Mouse (Mus musculus): ENCODE results near the gene Tmem140. TPM values are rescaled to one million over a fixed set of nuclear protein-coding genes. Genes with fewer than 3 reads are reported as not detected.

Gene Tmem140
- total and polyA plus RNA-seq, 2 experiments from 2014 or later = 6.1 to 7.7 TPM

DNA sequence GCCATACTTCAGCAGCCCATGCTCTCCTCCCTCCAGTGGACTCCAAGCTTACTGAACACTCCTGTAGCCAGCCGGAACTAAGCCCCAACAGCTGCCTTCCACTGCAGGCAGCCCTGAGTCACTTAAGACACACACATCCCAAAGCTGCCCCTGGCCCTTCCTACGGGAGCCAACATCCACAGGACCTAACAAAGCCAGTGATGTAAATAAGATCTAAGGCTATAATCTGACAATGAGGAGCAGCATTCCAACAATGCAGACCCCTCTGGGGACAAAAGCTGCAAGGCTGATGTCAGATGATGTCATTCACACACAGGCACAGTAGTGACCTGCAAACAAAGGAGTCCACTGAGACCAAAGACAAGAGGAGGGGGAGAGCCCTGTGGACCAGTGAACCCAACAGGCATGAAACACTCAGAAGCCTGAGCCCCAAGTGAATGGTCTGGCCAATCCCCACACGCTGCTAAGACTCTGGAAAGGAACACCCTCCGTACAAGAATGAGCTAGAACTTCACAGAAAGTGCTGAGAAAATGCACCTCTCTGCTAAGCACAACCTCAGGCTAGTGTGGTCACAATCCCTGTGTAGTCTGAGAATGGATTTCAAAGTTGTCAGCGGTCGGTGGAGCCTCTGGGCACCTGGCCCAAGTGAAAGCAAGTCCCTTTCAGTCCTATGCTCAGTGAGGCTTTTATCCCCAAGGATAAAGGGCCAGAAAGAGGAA is 24.3 kb downstream of the Tmem140 start:
- Histone ChIP-seq H3K4me3 (ENCODE audit: low read depth, low read length) (no peak overlapping the region), H3K9ac (replicated peaks; ENCODE audit: low read depth, low read length) (no peak overlapping the region), H3K27me3 (ENCODE audit: control insufficient read depth, insufficient read depth, low read length) (no peaks in the 10 kb centered on the region), H3K36me3 (replicated peaks; ENCODE audit: control insufficient read depth, insufficient read depth, low read length) (peaks cover 86% of the 10 kb centered on the region), H3K27ac (ENCODE audit: low read depth) (no peak overlapping the region), H3K4me2 (ENCODE audit: low read depth, low read length) (no peak overlapping the region), H3K9me3 (replicated peaks; ENCODE audit: control insufficient read depth, low read length) (no peaks in the 10 kb centered on the region), H3K4me1 (ENCODE audit: control insufficient read depth, insufficient read depth) (no peaks in the 10 kb centered on the region)
- no peak for DNase-seq (ENCODE audit: low spot score)
- peak; percentile 22; the same call in 1 of the 2 replicates for ATAC-seq (ENCODE audit: insufficient read depth, low read depth)
- 63% methylated on average over 6 of the region's 6 CpGs for WGBS
- TF ChIP-seq CTCF (IDR thresholded peaks at IDR 0.05; ENCODE audit: low read depth) (no peak), EP300 (IDR thresholded peaks at IDR 0.05; ENCODE audit: low read depth) (no peak)

DNA sequence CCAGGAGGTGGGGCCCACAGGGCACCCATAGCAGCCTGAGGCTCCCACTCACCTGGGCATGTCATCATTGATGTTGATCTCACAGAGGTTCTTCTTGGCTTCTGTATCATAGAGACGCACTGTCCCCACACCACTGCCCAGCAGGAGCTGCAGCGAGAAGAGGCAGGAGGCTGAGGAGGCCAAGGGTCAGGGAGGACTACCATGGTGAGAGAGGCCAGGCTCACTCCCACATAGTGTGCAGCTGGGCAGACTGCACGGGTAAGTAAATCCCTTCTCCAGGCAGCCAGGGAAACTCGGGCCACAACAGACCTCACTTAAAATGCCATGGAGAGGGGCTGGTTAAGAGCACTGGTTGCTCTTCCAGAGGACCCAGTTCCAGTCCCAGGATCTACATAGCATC is 26.2 kb downstream of the Tmem140 start:
- DNase-seq (ENCODE audit: low spot score) (no peak), ATAC-seq (ENCODE audit: insufficient read depth, low read depth) (no peak)
- Histone ChIP-seq H3K4me3 (ENCODE audit: low read depth, low read length) (no peak overlapping the region), H3K9me3 (replicated peaks; ENCODE audit: control insufficient read depth, low read length) (no peaks in the 10 kb centered on the region), H3K9ac (replicated peaks; ENCODE audit: low read depth, low read length) (no peak overlapping the region), H3K4me2 (ENCODE audit: low read depth, low read length) (no peak overlapping the region), H3K27ac (ENCODE audit: low read depth) (no peak overlapping the region), H3K4me1 (ENCODE audit: control insufficient read depth, insufficient read depth) (no peaks in the 10 kb centered on the region), H3K27me3 (ENCODE audit: control insufficient read depth, insufficient read depth, low read length) (no peaks in the 10 kb centered on the region), H3K36me3 (replicated peaks; ENCODE audit: control insufficient read depth, insufficient read depth, low read length) (peaks cover 92% of the 10 kb centered on the region)
- WGBS = 65% methylated on average over 4 of the region's 4 CpGs
- TF ChIP-seq CTCF (IDR thresholded peaks at IDR 0.05; ENCODE audit: low read depth) (no peak), EP300 (IDR thresholded peaks at IDR 0.05; ENCODE audit: low read depth) (no peak)

DNA sequence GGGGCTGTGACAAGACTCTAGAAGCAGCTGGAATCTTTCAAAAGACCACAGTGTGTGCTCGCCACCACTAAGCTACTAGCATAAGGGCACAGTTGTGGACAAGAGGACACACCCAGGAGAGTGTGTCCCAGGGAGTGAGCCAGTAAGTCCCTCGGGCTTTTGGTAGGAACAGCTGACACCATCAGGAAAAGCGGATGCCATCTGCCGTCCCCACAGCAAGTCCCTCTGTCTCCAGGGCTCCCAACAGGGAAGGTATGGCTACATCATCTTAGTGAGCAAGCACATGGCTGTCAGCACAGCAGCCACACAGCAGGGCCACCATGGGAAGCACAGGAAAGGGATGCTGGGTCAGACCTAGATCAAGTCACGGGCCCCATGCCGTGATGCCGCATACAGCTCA is 32.6 kb downstream of the Tmem140 start:
- Histone ChIP-seq H3K4me3 (ENCODE audit: low read depth, low read length) (no peak overlapping the region), H3K4me2 (ENCODE audit: low read depth, low read length) (no peak overlapping the region), H3K36me3 (replicated peaks; ENCODE audit: control insufficient read depth, insufficient read depth, low read length) (peaks cover 68% of the 10 kb centered on the region), H3K9ac (replicated peaks; ENCODE audit: low read depth, low read length) (no peak overlapping the region), H3K9me3 (replicated peaks; ENCODE audit: control insufficient read depth, low read length) (no peaks in the 10 kb centered on the region), H3K27ac (ENCODE audit: low read depth) (no peak overlapping the region), H3K4me1 (ENCODE audit: control insufficient read depth, insufficient read depth) (peaks cover 14% of the 10 kb centered on the region), H3K27me3 (ENCODE audit: control insufficient read depth, insufficient read depth, low read length) (no peaks in the 10 kb centered on the region)
- ATAC-seq (ENCODE audit: insufficient read depth, low read depth) = no peak
- WGBS = 79% methylated on average over 7 of the region's 7 CpGs
- TF ChIP-seq CTCF (IDR thresholded peaks at IDR 0.05; ENCODE audit: low read depth) (no peak), EP300 (IDR thresholded peaks at IDR 0.05; ENCODE audit: low read depth) (no peak)
- no peak for DNase-seq (ENCODE audit: low spot score)

DNA sequence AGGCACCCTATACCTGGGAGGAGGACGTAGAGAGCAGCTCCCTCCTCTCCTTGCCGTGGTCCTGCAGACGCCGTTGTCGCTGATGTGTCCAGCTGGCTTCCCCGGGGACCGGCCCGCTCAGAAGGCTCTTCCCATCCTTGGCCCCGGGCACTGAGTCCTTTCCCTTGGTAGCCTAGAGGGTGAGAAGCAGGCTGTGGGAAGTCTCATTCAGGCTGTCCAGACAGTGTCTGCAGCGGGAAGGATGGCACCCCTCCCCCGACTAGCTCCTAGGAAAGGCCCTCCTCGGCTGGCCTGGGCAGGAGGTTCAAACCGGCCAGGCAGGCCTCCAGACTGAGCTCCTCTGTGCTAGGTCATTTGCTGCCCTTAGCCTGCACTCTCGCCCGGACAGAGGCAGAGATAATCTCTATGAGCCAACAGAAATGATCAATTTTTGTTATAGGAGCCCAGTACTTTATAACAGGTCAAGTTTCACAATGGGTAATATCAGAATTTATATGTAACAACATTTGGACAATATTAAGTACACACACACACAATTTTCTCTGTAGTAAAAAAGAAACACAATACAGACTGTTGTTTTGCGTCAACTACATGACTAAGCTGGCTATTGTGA is 33.3 kb downstream of the Tmem140 start:
- no peak overlapping the region for H3K27ac ChIP-seq (ENCODE audit: low read depth)
- 61% methylated on average over 16 of the region's 16 CpGs for WGBS
- no peaks in the 10 kb centered on the region for H3K27me3 ChIP-seq (ENCODE audit: control insufficient read depth, insufficient read depth, low read length)
- no peak overlapping the region for H3K4me3 ChIP-seq (ENCODE audit: low read depth, low read length)
- peaks cover 14% of the 10 kb centered on the region for H3K4me1 ChIP-seq (ENCODE audit: control insufficient read depth, insufficient read depth)
- H3K9me3 ChIP-seq (replicated peaks; ENCODE audit: control insufficient read depth, low read length) = no peaks in the 10 kb centered on the region
- H3K4me2 ChIP-seq (ENCODE audit: low read depth, low read length) = no peak overlapping the region
- no peak for ATAC-seq (ENCODE audit: insufficient read depth, low read depth)
- peaks cover 62% of the 10 kb centered on the region for H3K36me3 ChIP-seq (replicated peaks; ENCODE audit: control insufficient read depth, insufficient read depth, low read length)
- no peak overlapping the region for H3K9ac ChIP-seq (replicated peaks; ENCODE audit: low read depth, low read length)
- no peak for TF ChIP-seq EP300 (IDR thresholded peaks at IDR 0.05; ENCODE audit: low read depth)
- TF ChIP-seq CTCF (IDR thresholded peaks at IDR 0.05; ENCODE audit: low read depth) = no peak
- no peak for DNase-seq (ENCODE audit: low spot score)

DNA sequence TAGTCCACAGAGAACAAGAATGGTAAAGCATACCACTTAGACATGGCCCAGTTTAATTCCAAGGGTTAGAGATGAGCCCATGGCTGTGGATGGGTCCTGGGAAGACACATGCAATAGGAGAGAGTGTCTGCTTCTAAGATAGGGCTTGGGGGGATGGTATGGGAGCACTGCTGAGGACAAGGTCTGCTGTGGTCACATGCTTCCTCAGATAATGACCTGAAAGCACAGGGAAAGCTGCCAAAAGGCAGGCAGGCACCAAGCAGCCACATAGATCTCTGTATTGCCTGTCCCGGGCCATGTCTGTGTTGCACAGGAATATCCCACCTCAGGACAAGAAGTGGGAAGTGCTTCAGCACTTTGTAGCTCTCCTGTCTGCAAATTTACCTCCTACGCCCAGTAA is 36.2 kb downstream of the Tmem140 start:
- DNase-seq (ENCODE audit: low spot score) (no peak), ATAC-seq (ENCODE audit: insufficient read depth, low read depth) (peak; percentile 62)
- Histone ChIP-seq H3K4me2 (ENCODE audit: low read depth, low read length) (no peak overlapping the region), H3K4me1 (ENCODE audit: control insufficient read depth, insufficient read depth) (peaks cover 35% of the 10 kb centered on the region), H3K9me3 (replicated peaks; ENCODE audit: control insufficient read depth, low read length) (no peaks in the 10 kb centered on the region), H3K27me3 (ENCODE audit: control insufficient read depth, insufficient read depth, low read length) (no peaks in the 10 kb centered on the region), H3K36me3 (replicated peaks; ENCODE audit: control insufficient read depth, insufficient read depth, low read length) (peaks cover 40% of the 10 kb centered on the region), H3K9ac (replicated peaks; ENCODE audit: low read depth, low read length) (no peak overlapping the region), H3K27ac (ENCODE audit: low read depth) (peak overlapping the region; percentile 49; the same call in 1 of the 2 replicates), H3K4me3 (ENCODE audit: low read depth, low read length) (no peak overlapping the region)
- WGBS = 34% methylated on average over 2 of the region's 2 CpGs
- TF ChIP-seq EP300 (IDR thresholded peaks at IDR 0.05; ENCODE audit: low read depth) = no peak
